In the genomic region with DNA sequence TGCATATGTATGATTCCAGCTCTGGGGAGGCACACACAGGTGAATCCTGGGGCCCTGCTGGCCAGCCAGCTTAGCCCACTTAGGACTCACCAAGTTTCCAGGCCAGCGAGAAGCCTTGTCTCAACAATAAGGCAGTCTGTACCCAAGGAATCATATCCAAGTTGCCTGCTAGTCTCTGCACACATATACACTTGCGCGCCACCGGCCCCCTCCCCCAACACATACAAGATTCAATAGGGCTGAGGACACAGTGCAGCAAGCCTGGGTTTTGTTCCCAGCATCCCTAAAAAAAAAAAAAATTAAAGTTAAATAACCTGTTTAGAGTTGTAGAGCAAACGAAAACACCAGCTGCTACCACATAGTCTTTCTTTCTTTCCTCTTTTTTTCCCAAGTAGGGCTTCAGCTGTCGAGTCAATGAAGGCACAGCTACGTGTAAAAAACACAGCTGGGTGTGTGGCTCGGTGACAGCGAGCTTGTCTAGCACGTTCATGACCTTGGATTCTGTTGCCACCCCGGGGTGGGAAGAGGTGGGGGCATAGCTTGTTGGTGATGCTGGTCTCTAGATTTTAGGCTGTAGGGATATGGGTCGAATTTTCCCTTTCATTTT, we compare ENCODE assay signal across 14 mouse cellular contexts.
"Had no signal": no experiment of that assay in that cellular context is flagged by ENCODE, and none has a peak within 500 bp of the region (broad histone marks: within the 10 kb centered on the region; RNA-seq: fewer than 3 reads in every experiment).

No protein-coding gene starts in this region.

- ATAC-seq: liver, embryonic 12.5 days had no signal

- H3K4me3 ChIP-seq: limb, embryonic 15.5 days; liver, embryonic 12.5 days; megakaryocyte, embryonic 14.5 days; midbrain, embryonic 12.5 days had no signal

- H3K27me3 ChIP-seq: limb, embryonic 15.5 days; midbrain, embryonic 12.5 days had no signal

- H3K4me2 ChIP-seq: limb, embryonic 15.5 days; liver, embryonic 12.5 days; lung, embryonic 14.5 days; midbrain, embryonic 12.5 days had no signal

- DNase-seq: kidney, postnatal 36 days; layer of hippocampus, adult 9-11 months; layer of hippocampus, postnatal 36 days; lung, embryonic 14.5 days; lung, postnatal 10 days; lung, postnatal 4 days; right cerebral cortex, postnatal 14 days; thymus, adult 18-20 months; thymus, postnatal 25 days had no signal

- H3K27ac ChIP-seq: kidney, postnatal 0 days; limb, embryonic 15.5 days; liver, embryonic 12.5 days; midbrain, embryonic 12.5 days had no signal

- H3K9me3 ChIP-seq: limb, embryonic 15.5 days; liver, embryonic 12.5 days; megakaryocyte, embryonic 14.5 days; midbrain, embryonic 12.5 days had no signal

- H3K36me3 ChIP-seq: limb, embryonic 15.5 days; liver, embryonic 12.5 days; midbrain, embryonic 12.5 days had no signal

- H3K9ac ChIP-seq: limb, embryonic 15.5 days; liver, embryonic 12.5 days; lung, embryonic 14.5 days; midbrain, embryonic 12.5 days had no signal
